Mouse (Mus musculus): ENCODE data around the gene Dnali1. TPM values are rescaled to one million over a fixed set of nuclear protein-coding genes. Genes with fewer than 3 reads are reported as not detected.

Gene Dnali1
- total and polyA plus RNA-seq, 3 experiments: 1.1 to 2.3 (median 2.1) TPM

- in situ Hi-C loops (cut with MboI; ENCODE audit: low pct_ligation_motif_present, low pct_unique_long_range_greater_than_20kb, low sequenced_read_pairs): no loop called here
- peaks cover 42 to 65% of the 10 kb centered on the region in 2 experiments for H3K36me3 ChIP-seq (replicated peaks in 1 of 2; ENCODE audit: control insufficient read depth in 1 of 2, insufficient read depth in 1 of 2, low read length in 1 of 2)
Measured at GRCm38 (mm10) chr4:125034341-125034740, 31.2 kb downstream of the Dnali1 start.

GRCm38 (mm10) chr4:125029891-125030614, 35.5 kb downstream of the Dnali1 start:
- Histone ChIP-seq H3K9me3 (replicated peaks; ENCODE audit: low read length) (no peaks in the 10 kb centered on the region), H3K4me3 (replicated peaks in 1 of 3; ENCODE audit: low read depth in 2 of 3, low read length in 2 of 3, poor library complexity in 1 of 3) (peak overlapping the region; percentile 61 to 98 (median 96)), H3K4me2 (ENCODE audit: insufficient read depth, low read depth, poor library complexity, severe bottlenecking) (peak overlapping the region; percentile 84), H3K4me1 (ENCODE audit: control insufficient read depth in 1 of 2, insufficient read depth in 2 of 2) (peaks cover 3 to 25% of the 10 kb centered on the region in 2 experiments; a peak in 3 of 4 replicates), H3K9ac (ENCODE audit: insufficient read depth, low read depth) (peak overlapping the region; percentile 91), H3K36me3 (replicated peaks in 1 of 2; ENCODE audit: control insufficient read depth in 1 of 2, insufficient read depth in 1 of 2, low read length in 1 of 2) (peaks cover 7 to 28% of the 10 kb centered on the region in 2 experiments), H3K79me2 (replicated peaks; ENCODE audit: control insufficient read depth, extremely low read depth, insufficient read depth, poor library complexity, severe bottlenecking) (peaks cover 45% of the 10 kb centered on the region), H3K27ac (ENCODE audit: insufficient read depth, low read depth) (peak overlapping the region; percentile 50), H3K27me3 (replicated peaks) (peaks cover 38% of the 10 kb centered on the region)
- dilution Hi-C loops (cut with MboI; ENCODE audit: extremely low pct_ligation_motif_present, extremely low pct_unique_long_range_greater_than_20kb, low sequenced_read_pairs) (no loop called here), in situ Hi-C loops (cut with MboI; ENCODE audit: low pct_ligation_motif_present, low pct_unique_long_range_greater_than_20kb, low sequenced_read_pairs) (no loop called here)
- peak; percentile 91 for DNase-seq (ENCODE audit: extremely low read depth)
- TF ChIP-seq ZNF384 (IDR thresholded peaks at IDR 0.05; ENCODE audit: low read depth, low read length) (no peak), NRF1 (IDR thresholded peaks at IDR 0.05; ENCODE audit: low read depth, low read length) (peak; percentile 77), MEF2A (IDR thresholded peaks at IDR 0.05; ENCODE audit: borderline replicate concordance, low read depth, low read length) (peak; percentile 48; the same call in 1 of the 2 replicates), USF1 (IDR thresholded peaks at IDR 0.05; ENCODE audit: low read depth, low read length) (no peak), JUN (IDR thresholded peaks at IDR 0.05; ENCODE audit: insufficient read depth, low read depth, low read length) (no peak), CTCF (conservative IDR thresholded peaks at IDR 0.05 in 1 of 2, IDR thresholded peaks at IDR 0.05 in 1 of 2; ENCODE audit: low read depth in 2 of 2, low read length in 2 of 2) (no peak), CHD1 (IDR thresholded peaks at IDR 0.05; ENCODE audit: low read depth, low read length) (no peak), SMC3 (IDR thresholded peaks at IDR 0.05; ENCODE audit: low read depth, low read length) (no peak), PAX5 (IDR thresholded peaks at IDR 0.05; ENCODE audit: low read length) (no peak), POLR2AphosphoS2 (IDR thresholded peaks at IDR 0.05; ENCODE audit: low read depth, low read length) (peak; percentile 45; the same call in 1 of the 2 replicates), UBTF (IDR thresholded peaks at IDR 0.05; ENCODE audit: low read depth, low read length) (no peak), BHLHE40 (IDR thresholded peaks at IDR 0.05; ENCODE audit: low read depth, low read length) (no peak), MXI1 (IDR thresholded peaks at IDR 0.05; ENCODE audit: low read depth, low read length) (peak; percentile 96), IRF4 (IDR thresholded peaks at IDR 0.05; ENCODE audit: low read depth, low read length) (no peak; the same call in 1 of the 2 replicates), ZKSCAN1 (IDR thresholded peaks at IDR 0.05; ENCODE audit: borderline replicate concordance, low read depth, low read length) (no peak), KAT2A (IDR thresholded peaks at IDR 0.05; ENCODE audit: insufficient replicate concordance, low read length) (peak; percentile 57; the same call in 1 of the 2 replicates), JUND (conservative IDR thresholded peaks at IDR 0.05; ENCODE audit: low read depth, low read length) (no peak), ZC3H11A (IDR thresholded peaks at IDR 0.05; ENCODE audit: low read depth, low read length) (no peak), MYC (IDR thresholded peaks at IDR 0.05; ENCODE audit: low read depth, low read length) (peak; percentile 91; the same call in 1 of the 2 replicates), HCFC1 (IDR thresholded peaks at IDR 0.05; ENCODE audit: low read depth, low read length) (peak; percentile 83), MAZ (IDR thresholded peaks at IDR 0.05; ENCODE audit: low read depth, low read length) (no peak), POLR2A (IDR thresholded peaks at IDR 0.05; ENCODE audit: low read depth, low read length) (peak; percentile 96), RCOR1 (conservative IDR thresholded peaks at IDR 0.05; ENCODE audit: low read depth, low read length) (no peak), RAD21 (IDR thresholded peaks at IDR 0.05; ENCODE audit: low read depth, low read length) (no peak), ETS1 (conservative IDR thresholded peaks at IDR 0.05; ENCODE audit: low read depth, low read length) (no peak), NELFE (IDR thresholded peaks at IDR 0.05; ENCODE audit: low read depth, low read length) (peak; percentile 94)

More at GRCm38 (mm10) chr4:125034341-125034740, 31.2 kb downstream of the Dnali1 start:
- Histone ChIP-seq H3K9me3 (replicated peaks; ENCODE audit: low read length) (no peaks in the 10 kb centered on the region), H3K4me1 (ENCODE audit: control insufficient read depth in 1 of 2, insufficient read depth in 2 of 2) (peaks cover 0 to 22% of the 10 kb centered on the region in 2 experiments; a peak in 2 of 4 replicates), H3K79me2 (replicated peaks; ENCODE audit: control insufficient read depth, extremely low read depth, insufficient read depth, poor library complexity, severe bottlenecking) (peaks cover 66% of the 10 kb centered on the region), H3K27ac (ENCODE audit: insufficient read depth, low read depth) (no peak overlapping the region), H3K4me3 (replicated peaks in 1 of 3; ENCODE audit: low read depth in 2 of 3, low read length in 2 of 3, poor library complexity in 1 of 3) (no peak overlapping the region), H3K4me2 (ENCODE audit: insufficient read depth, low read depth, poor library complexity, severe bottlenecking) (no peak overlapping the region), H3K27me3 (replicated peaks) (no peaks in the 10 kb centered on the region), H3K9ac (ENCODE audit: insufficient read depth, low read depth) (no peak overlapping the region)
- dilution Hi-C loops (cut with MboI; ENCODE audit: extremely low pct_ligation_motif_present, extremely low pct_unique_long_range_greater_than_20kb, low sequenced_read_pairs): no loop called here
- TF ChIP-seq SIN3A (IDR thresholded peaks at IDR 0.05; ENCODE audit: low read length) (no peak), ELF1 (IDR thresholded peaks at IDR 0.05; ENCODE audit: low read depth, low read length) (no peak), TCF12 (IDR thresholded peaks at IDR 0.05; ENCODE audit: low read depth, low read length) (no peak), MAX (IDR thresholded peaks at IDR 0.05; ENCODE audit: low read length) (no peak), CTCF (conservative IDR thresholded peaks at IDR 0.05 in 1 of 2, IDR thresholded peaks at IDR 0.05 in 1 of 2; ENCODE audit: low read depth in 2 of 2, low read length in 2 of 2) (no peak), RAD21 (IDR thresholded peaks at IDR 0.05; ENCODE audit: low read depth, low read length) (no peak), SMC3 (IDR thresholded peaks at IDR 0.05; ENCODE audit: low read depth, low read length) (no peak), KAT2A (IDR thresholded peaks at IDR 0.05; ENCODE audit: insufficient replicate concordance, low read length) (no peak), MXI1 (IDR thresholded peaks at IDR 0.05; ENCODE audit: low read depth, low read length) (no peak), NELFE (IDR thresholded peaks at IDR 0.05; ENCODE audit: low read depth, low read length) (no peak), E2F4 (IDR thresholded peaks at IDR 0.05; ENCODE audit: insufficient replicate concordance, low read depth, low read length) (no peak), ETS1 (conservative IDR thresholded peaks at IDR 0.05; ENCODE audit: low read depth, low read length) (no peak), JUN (IDR thresholded peaks at IDR 0.05; ENCODE audit: insufficient read depth, low read depth, low read length) (no peak), ZNF384 (IDR thresholded peaks at IDR 0.05; ENCODE audit: low read depth, low read length) (no peak)
- no peak for DNase-seq (ENCODE audit: extremely low read depth)

Measured in CH12.LX (cell line).